8 mouse cellular contexts compared by ENCODE assay signal in the genomic region with DNA sequence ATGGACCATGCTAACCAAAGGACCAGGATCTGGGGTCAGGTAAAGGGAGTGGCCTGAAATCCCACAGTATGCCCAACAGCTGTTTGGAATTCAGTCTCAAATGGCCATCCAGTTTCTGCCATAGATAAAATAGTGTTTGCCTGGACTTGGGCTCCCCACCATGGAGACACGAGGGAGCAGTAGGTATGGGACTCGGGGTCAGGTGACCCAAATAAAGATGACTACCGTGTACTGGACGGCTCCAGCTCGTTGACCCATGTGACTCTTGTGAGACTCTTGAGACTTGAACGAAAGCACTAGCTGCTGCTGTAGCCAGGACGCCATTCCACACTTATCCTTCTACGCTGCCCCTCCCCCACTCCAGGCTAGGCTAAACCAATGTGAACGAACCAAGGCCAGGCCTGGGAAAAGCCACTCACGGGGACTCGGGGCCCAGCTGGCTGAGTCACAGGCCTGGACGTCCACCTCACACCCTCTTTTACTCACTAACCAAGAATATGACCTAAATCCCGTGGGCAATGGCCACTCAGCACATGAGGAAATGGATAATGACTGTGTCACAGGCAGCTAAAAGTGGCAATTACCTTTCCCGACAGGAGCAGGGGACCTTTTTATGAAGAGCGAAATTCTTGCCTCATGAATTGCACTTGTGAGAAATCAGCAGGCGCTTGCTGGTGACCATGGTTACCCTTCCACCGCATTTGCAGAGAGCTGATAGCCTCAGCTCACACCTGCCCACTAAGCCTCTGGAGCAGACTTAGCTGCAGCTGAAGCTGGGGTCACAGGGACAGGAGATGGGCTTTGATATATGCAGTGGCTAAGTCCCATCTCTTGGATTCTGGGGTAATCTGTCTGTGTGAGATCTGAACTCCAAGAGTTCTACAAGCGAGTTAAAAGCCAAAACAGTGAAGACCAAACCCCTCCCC. TPM values are rescaled to one million over a fixed set of nuclear protein-coding genes. Genes with fewer than 3 reads are reported as not detected.
DNase-seq lines count a peak whose midpoint lies in the region; ATAC-seq lines count a peak whose summit lies in the region.

No protein-coding gene starts in this region.

- WGBS in hindbrain, embryonic 10.5 days: 58% methylated on average over 18 of the region's 18 CpGs
- WGBS in hindbrain, embryonic 16.5 days: 49% methylated on average over 18 of the region's 18 CpGs
- 66% methylated on average over 18 of the region's 18 CpGs for WGBS in forebrain, embryonic 10.5 days
- 38% methylated on average over 18 of the region's 18 CpGs for WGBS in kidney, embryonic 15.5 days

- no peaks in the 10 kb centered on the region for H3K36me3 ChIP-seq in hindbrain, embryonic 10.5 days
- H3K36me3 ChIP-seq in hindbrain, embryonic 16.5 days (ENCODE audit: control insufficient read depth, insufficient read depth, low read length): no peaks in the 10 kb centered on the region
- no peaks in the 10 kb centered on the region for H3K36me3 ChIP-seq in forebrain, embryonic 10.5 days (replicated peaks)
- H3K36me3 ChIP-seq in kidney, embryonic 15.5 days: no peaks in the 10 kb centered on the region

- peaks cover 15% of the 10 kb centered on the region for H3K4me1 ChIP-seq in hindbrain, embryonic 10.5 days (replicated peaks)
- no peaks in the 10 kb centered on the region for H3K4me1 ChIP-seq in hindbrain, embryonic 16.5 days (ENCODE audit: control insufficient read depth, insufficient read depth, low read depth, low read length)
- H3K4me1 ChIP-seq in forebrain, embryonic 10.5 days: peaks cover 22% of the 10 kb centered on the region
- H3K4me1 ChIP-seq in kidney, embryonic 15.5 days: peaks cover 5% of the 10 kb centered on the region; the same call in 1 of the 2 replicates

- H3K9me3 ChIP-seq in hindbrain, embryonic 10.5 days: peaks cover under 1% of the 10 kb centered on the region; the same call in 1 of the 2 replicates
- H3K9me3 ChIP-seq in hindbrain, embryonic 16.5 days (ENCODE audit: control insufficient read depth, low read length): no peaks in the 10 kb centered on the region
- H3K9me3 ChIP-seq in forebrain, embryonic 10.5 days: no peaks in the 10 kb centered on the region; the same call in 1 of the 2 replicates
- 0 out of 2 replicates have a peak, but pooled peaks cover 4% of the 10 kb centered on the region for H3K9me3 ChIP-seq in kidney, embryonic 15.5 days (replicated peaks)

- H3K27ac ChIP-seq in hindbrain, embryonic 10.5 days: no peak overlapping the region
- no peak overlapping the region for H3K27ac ChIP-seq in hindbrain, embryonic 16.5 days (ENCODE audit: low read depth, low read length)
- H3K27ac ChIP-seq in forebrain, embryonic 10.5 days: peak overlapping the region; percentile 44; the same call in 1 of the 2 replicates
- H3K27ac ChIP-seq in kidney, embryonic 15.5 days: no peak overlapping the region

- H3K27me3 ChIP-seq in hindbrain, embryonic 10.5 days (ENCODE audit: insufficient read depth, poor library complexity, severe bottlenecking): no peaks in the 10 kb centered on the region
- H3K27me3 ChIP-seq in hindbrain, embryonic 16.5 days (replicated peaks; ENCODE audit: control insufficient read depth, insufficient read depth, low read length): no peaks in the 10 kb centered on the region
- H3K27me3 ChIP-seq in forebrain, embryonic 10.5 days (ENCODE audit: poor library complexity, severe bottlenecking): no peaks in the 10 kb centered on the region
- H3K27me3 ChIP-seq in kidney, embryonic 15.5 days: no peaks in the 10 kb centered on the region

- H3K4me3 ChIP-seq in hindbrain, embryonic 10.5 days: no peak overlapping the region
- H3K4me3 ChIP-seq in hindbrain, embryonic 16.5 days (ENCODE audit: low read length): no peak overlapping the region
- no peak overlapping the region for H3K4me3 ChIP-seq in forebrain, embryonic 10.5 days
- no peak overlapping the region for H3K4me3 ChIP-seq in kidney, embryonic 15.5 days (replicated peaks)

- no peak; the same call in 1 of the 2 replicates for ATAC-seq in hindbrain, embryonic 16.5 days
- peak; percentile 30; the same call in 1 of the 2 replicates for ATAC-seq in kidney, embryonic 15.5 days (replicated peaks; ENCODE audit: low FRiP score)
- no peak for ATAC-seq in megakaryocyte-erythroid progenitor cell, adult 5-6 weeks (replicated peaks; ENCODE audit: low FRiP score, low TSS enrichment, poor library complexity, severe bottlenecking)

- peak; percentile 26 for DNase-seq in hindbrain, embryonic 10.5 days (ENCODE audit: low spot score)
- no peak for DNase-seq in forebrain, embryonic 10.5 days (ENCODE audit: extremely low spot score, low spot score)
- DNase-seq in lung, postnatal 4 days: peak; percentile 37 to 65
- no peak for DNase-seq in ovary, adult 18-20 months (ENCODE audit: low spot score)
- no peak for DNase-seq in cerebellum, postnatal 36 days

- H3K9ac ChIP-seq in hindbrain, embryonic 16.5 days (ENCODE audit: low read depth, low read length): no peak overlapping the region
- no peak overlapping the region for H3K9ac ChIP-seq in kidney, embryonic 15.5 days

- H3K4me2 ChIP-seq in hindbrain, embryonic 16.5 days (ENCODE audit: low read length): no peak overlapping the region
- no peak overlapping the region for H3K4me2 ChIP-seq in kidney, embryonic 15.5 days

RNA-seq across cellular contexts. Expression of a gene that starts 28.7 kb away (rescaled TPM):
- 70.1 and 73.3 TPM in 2 replicates for polyA plus RNA-seq in hindbrain, embryonic 10.5 days (2016; fragmentation: Nextera tagmentation; extraction: Ambion mirVana)
- 48.1 and 49.0 TPM in 2 replicates for polyA plus RNA-seq in hindbrain, embryonic 16.5 days (2015; fragmentation: Nextera tagmentation; extraction: Ambion mirVana)
- polyA plus RNA-seq in forebrain, embryonic 10.5 days (2016; fragmentation: Nextera tagmentation; extraction: Ambion mirVana): 72.8 and 74.5 TPM in 2 replicates
- 110 and 112 TPM in 2 replicates for polyA plus RNA-seq in kidney, embryonic 15.5 days (2015; fragmentation: Nextera tagmentation; extraction: Ambion mirVana)
- total RNA-seq in megakaryocyte-erythroid progenitor cell, adult 5-6 weeks (2014; fragmentation: Nextera tagmentation): 17.7 and 24.5 TPM in 2 replicates
- 39.8 and 44.6 TPM in 2 replicates for total RNA-seq in megakaryocyte-erythroid progenitor cell, adult 5-6 weeks (2017)

RNA-seq across cellular contexts. Expression of a gene that starts 45.7 kb away (rescaled TPM):
- 4.7 and 4.8 TPM in 2 replicates for polyA plus RNA-seq in hindbrain, embryonic 10.5 days (2016; fragmentation: Nextera tagmentation; extraction: Ambion mirVana)
- 6.1 and 6.6 TPM in 2 replicates for polyA plus RNA-seq in hindbrain, embryonic 16.5 days (2015; fragmentation: Nextera tagmentation; extraction: Ambion mirVana)
- polyA plus RNA-seq in forebrain, embryonic 10.5 days (2016; fragmentation: Nextera tagmentation; extraction: Ambion mirVana): 2.9 and 3.9 TPM in 2 replicates
- polyA plus RNA-seq in kidney, embryonic 15.5 days (2015; fragmentation: Nextera tagmentation; extraction: Ambion mirVana): 7.7 and 8.1 TPM in 2 replicates
- total RNA-seq in megakaryocyte-erythroid progenitor cell, adult 5-6 weeks (2014; fragmentation: Nextera tagmentation): 56.9 and 94.9 TPM in 2 replicates
- total RNA-seq in megakaryocyte-erythroid progenitor cell, adult 5-6 weeks (2017): 34.2 and 49.5 TPM in 2 replicates

Comparison
In these comparisons a context has a peak if more than half of its experiments do, and no peak if none do; other contexts are left out.
1. DNase-seq: peak in hindbrain, embryonic 10.5 days (single experiment) and lung, postnatal 4 days (2 of 2); none in forebrain, embryonic 10.5 days (single experiment), ovary, adult 18-20 months (single experiment) and cerebellum, postnatal 36 days (0 of 2).